Mouse (Mus musculus) inflammation-experienced regulatory T-cells, adult 6 months (primary cell): ENCODE data around the gene Trit1. TPM values are rescaled to one million over a fixed set of nuclear protein-coding genes. Genes with fewer than 3 reads are reported as not detected.
A peak's percentile ranks its signal among the peaks of the same experiment; 100 is the strongest.

Experiments
- ATAC-seq: one replicate; pipeline ENCODE4 v1.8.0; 2017
- polyA plus RNA-seq, 3 experiments: library from polyadenylated mRNA; unstranded; fragments of 100-300 nt; shearing (Covaris generic); gene quantifications; one replicate each; pipeline ENCODE4 v1.2.1; 2017

The Trit1 gene
- polyA plus RNA-seq, 3 experiments from 2014 or later, result 10.7 to 20.6 (median 19.9) TPM

DNA sequence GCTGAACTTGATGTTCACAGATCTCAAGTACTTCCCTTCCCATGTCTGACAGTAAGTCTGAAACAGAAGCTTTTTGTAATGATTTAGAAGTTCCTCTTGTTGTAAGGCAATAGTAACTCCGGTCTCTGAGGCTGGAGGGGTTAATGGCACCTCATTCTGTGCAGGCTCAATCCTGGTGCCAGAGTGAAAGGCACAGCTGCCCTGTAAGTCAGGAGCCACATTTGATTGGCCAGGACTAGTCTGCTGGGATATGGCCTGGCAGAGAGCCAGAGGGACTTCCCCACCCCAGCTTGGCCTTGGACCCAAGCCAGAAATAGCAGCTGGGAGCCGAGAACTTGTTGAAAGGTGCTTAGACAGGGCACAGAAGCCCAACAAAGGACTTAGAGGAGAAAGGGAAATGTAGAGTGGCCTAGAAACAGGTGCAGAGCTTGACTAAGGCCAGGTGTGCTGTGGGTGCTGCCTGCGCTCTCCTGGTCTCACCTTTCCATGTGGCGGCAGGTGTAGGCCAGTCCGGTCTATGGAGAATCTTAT is 34.3 kb downstream of the Trit1 start:
- ATAC-seq, result peak; percentile 61

- no peak for ATAC-seq
These were observed 36.8 kb downstream of the Trit1 start for GRCm38 (mm10) chr4:123053179-123053578.

DNA sequence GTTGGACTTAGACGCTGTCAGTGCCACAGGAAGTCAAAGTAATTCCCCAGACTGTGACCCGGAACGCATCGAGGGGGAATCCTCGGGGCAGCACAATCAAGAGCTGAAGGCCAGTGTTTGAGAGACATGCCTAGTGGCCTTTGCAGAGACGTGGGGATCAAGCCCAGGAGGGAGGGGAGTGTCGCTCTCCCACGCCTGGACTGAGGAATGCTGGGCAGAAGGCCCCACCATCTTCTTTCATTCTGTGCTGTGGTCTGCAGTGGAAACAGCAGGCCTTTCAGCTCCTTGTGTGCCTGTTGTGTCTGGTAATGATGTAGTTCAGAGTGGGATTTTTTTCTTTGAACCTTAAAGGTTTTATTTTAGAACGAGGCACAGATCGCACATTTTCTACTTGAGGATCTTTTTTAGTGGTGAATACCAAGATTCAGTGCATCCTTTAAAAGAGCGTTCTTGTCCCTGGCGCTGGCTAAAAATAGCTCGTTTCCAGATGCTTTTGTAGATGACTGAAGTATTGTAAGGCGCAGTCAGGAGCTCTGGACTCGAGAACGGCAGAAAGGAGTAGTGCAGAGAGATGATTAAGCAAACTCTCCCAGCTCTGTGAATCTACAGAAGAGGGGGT is 37.9 kb downstream of the Trit1 start:
- ATAC-seq, result no peak

DNA sequence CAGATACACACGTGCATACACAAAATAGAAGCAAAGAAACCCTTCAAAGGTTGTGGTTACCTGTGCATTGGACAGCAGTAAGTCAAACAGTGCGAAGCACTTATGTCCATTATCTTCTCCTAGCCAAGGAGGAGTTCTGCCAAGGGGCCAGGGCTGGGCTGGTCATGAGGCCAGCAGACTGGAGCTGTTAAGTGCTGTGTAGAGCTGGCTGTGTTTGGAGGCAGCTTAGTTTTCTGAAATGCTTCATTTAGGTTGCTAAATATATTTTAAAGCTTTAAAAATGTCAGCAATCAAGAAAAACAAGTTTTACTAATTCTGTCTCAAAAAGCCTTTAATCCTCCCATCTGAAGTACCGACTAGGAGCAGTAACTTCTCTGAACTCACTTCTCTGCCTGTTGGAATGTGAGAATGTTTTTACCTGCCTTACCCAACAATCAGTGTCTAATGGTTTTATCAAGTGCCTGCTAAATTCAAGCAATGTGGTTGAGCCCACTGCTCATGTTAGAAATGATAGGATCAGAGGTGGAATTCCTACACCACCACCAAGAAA is 40.2 kb downstream of the Trit1 start:
- ATAC-seq, result no peak

GRCm38 (mm10) chr4:123057957-123058356 is 41.6 kb downstream of the Trit1 start:
- ATAC-seq, result no peak

GRCm38 (mm10) chr4:123061744-123062143 is 45.3 kb downstream of the Trit1 start:
- no peak for ATAC-seq

DNA sequence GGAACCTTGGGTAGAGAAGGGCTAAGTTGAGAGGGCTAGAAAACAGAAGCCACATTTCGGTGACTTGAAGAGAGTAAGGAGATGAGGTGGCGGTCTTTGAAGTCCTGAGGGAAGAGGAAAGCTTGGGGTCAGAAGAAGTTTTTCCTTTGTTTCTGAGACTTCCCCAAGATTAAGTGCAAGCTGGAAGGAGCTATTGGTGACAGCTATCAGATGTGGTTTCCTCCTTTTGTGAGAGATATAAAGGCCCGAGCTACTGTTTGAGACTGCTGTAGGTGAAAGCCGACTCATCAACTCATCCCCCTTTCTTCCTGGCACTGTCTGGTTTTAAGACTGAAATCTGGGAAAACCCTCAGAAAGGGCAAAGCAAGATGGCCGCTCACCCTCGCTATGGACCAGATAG is 52.2 kb downstream of the Trit1 start:
- no peak for ATAC-seq

- ATAC-seq, result peak; percentile 50
These were observed 55.0 kb downstream of the Trit1 start for GRCm38 (mm10) chr4:123071266-123071966.

- no peak for ATAC-seq
These were observed 60.5 kb downstream of the Trit1 start for GRCm38 (mm10) chr4:123076928-123077327.

GRCm38 (mm10) chr4:123078231-123078630 is 61.8 kb downstream of the Trit1 start:
- no peak for ATAC-seq

DNA sequence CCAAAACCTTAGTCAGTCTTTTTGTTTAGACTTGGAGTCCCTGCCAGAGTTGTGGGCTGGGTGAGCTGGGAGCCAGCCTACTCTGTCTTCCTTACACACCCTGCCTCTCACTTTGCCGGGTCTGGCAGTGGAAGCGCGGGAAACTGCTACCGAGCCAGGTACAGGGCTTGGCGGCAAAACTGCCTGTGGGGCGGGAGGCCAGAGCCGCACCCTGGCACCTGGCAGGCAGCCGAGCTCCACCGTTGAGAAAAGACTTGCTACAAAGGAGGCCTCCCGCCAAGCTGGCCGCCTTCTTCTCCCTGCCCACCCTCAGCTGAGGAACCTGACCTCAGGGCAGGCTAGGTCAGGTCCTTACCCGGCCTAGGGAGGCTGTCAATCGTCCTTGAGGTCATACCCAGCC is 64.4 kb downstream of the Trit1 start:
- ATAC-seq, result no peak

DNA sequence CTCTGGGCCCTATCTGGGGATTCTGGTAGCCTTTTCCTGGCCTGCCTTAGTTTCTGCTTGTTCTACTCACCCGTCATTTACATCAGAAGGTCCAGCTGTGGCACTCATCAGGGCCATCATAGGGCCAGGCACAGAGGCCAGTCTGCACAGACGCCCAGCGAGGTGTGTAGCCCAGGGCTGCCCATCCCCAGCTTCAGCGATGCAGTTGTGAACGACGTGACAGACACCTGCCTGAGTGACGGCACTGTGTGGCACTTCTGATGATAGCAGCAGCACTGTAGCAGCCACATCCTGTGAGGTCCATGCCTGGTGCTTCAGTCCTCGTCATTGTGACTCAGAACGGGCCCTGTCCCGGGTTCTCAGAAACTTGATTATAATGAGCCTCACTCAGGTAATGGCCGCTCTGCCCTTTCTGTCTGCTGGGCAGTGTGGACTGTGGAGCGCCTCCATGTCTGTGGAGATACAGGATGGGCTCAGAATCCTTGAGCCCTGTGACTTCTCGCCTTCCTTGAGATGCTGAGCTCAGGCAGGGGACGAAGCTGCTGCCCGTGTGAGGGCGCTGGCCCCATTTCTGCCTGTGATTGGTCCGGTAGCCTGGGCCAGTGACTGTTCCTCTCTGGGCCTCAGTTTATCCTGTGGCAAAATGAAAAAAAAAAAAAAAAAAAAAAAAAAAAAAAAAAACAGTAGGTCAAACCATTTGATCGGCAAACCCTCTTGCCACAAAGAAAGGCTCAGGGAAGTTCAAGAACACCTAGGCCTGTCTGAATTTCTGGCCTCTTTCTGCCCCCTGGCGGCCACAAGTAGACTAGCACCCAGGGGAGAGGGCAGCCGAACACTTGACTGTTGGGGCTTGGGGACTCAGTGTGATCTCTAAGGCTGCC is 66.1 kb downstream of the Trit1 start:
- peak; percentile 83 for ATAC-seq

GRCm38 (mm10) chr4:123083323-123083902 is 67.0 kb downstream of the Trit1 start:
- no peak for ATAC-seq

DNA sequence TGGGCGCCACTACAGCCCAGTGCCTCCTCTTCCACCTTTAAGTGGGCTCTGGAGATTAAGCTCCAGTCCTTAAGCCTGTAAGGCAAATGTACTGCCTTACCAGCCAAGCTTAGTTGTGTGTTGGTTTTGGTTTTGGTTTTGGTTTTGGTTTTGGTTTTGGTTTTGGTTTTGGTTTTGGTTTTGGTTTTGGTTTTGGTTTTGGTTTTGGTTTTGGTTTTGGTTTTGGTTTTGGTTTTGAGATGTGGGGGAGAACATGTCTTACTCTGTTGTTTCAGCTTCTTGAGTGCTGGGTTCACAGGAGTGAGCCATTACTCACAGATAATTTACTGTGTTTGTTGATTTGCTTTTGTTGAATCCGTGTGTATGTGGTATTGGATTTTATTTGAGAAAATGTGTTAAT is 68.9 kb downstream of the Trit1 start:
- peak; percentile 44 for ATAC-seq

DNA sequence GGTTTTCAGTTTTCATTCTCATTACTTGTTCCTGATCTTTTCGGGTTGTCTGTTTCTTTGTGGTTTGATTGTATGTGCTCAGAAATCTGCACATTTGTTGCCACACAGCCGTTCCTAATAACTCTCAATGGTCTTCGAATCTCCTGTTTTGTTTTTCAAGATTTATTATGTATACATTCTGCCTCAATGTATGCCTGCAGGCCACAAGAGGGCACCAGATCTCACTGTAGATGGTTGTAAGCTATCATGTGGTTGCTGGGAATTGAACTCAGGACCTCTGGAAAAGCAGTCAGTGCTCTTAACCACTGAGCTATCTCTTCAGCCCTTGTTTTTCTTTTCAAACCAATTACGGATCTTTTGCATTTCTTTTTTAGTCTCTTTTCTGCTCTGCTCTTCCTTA is 70.0 kb downstream of the Trit1 start:
- ATAC-seq, result no peak

GRCm38 (mm10) chr4:123092621-123093020 is 76.2 kb downstream of the Trit1 start:
- ATAC-seq, result no peak

DNA sequence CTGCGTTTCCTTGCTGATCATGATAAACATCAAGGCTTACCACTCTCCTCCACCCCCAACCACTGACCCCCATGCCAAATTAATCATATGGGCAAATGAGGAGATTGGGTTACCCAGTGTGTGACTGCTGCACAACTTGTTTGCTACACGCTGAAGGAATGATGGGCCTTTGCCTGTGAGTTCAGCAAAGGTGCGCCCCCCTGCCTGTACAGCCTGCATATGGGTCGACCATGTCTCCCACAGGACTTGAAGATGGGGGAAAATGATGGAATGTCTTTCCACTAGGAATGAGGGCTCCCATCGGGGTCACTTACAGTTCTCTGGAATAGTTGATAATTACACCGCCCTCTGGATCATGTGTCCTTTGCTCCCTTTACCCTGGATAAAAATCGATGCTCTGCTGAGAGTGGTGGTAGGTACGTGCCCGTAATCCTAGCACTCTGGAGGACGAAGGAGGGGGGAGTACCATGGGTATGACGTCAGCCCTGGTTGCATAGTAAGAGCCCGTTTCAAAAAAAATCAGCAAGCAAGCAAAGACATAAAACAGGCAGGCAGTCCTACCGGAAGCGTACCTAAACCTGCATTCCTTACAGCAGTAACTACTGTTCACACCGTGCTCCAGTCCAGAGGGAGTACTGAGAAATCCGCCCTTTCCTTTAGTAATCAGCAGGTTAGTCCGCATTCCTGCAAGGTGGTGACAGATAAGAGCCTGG is 76.8 kb downstream of the Trit1 start:
- no peak for ATAC-seq

- no peak for ATAC-seq
These were observed 77.5 kb downstream of the Trit1 start for GRCm38 (mm10) chr4:123093869-123094268.
